Mouse (Mus musculus): ENCODE measurements around the gene Taok3. TPM values are rescaled to one million over a fixed set of nuclear protein-coding genes. Genes with fewer than 3 reads are reported as not detected.

Gene Taok3
- polyA plus RNA-seq (2015; fragmentation: Illumina TruSeq; extraction: RNeasy Lipid Tissue Mini Kit (QIAGEN cat#74804); ENCODE audit: insufficient read depth, low replicate concordance) = 45.5 TPM

GRCm38 (mm10) chr5:117119777-117120488, at the start of gene Taok3:
Taok3 (plus strand) TSS chr5:117120129.

GRCm38 (mm10) chr5:117115836-117116366, 4.0 kb upstream of the Taok3 start, which contains the start of gene Suds3:
Suds3 (minus strand) TSS chr5:117116113.

GRCm38 (mm10) chr5:117286831-117287822, 167.2 kb downstream of the Taok3 start, which contains the start of gene Pebp1:
Pebp1 (minus strand) TSS chr5:117287625.

GRCm38 (mm10) chr5:117318741-117319629, 199.1 kb downstream of the Taok3 start, which contains the start of gene Vsig10:
Vsig10 (plus strand) TSS chr5:117319083.

Other genes starting within 250 kb of the Taok3 start
- gene Suds3, start 4.0 kb upstream of the Taok3 start, polyA plus RNA-seq (2015; fragmentation: Illumina TruSeq; extraction: RNeasy Lipid Tissue Mini Kit (QIAGEN cat#74804); ENCODE audit: insufficient read depth, low replicate concordance) = 75.4 TPM
- 93.1 TPM for gene Pebp1, start 167.5 kb downstream of the Taok3 start, polyA plus RNA-seq (2015; fragmentation: Illumina TruSeq; extraction: RNeasy Lipid Tissue Mini Kit (QIAGEN cat#74804); ENCODE audit: insufficient read depth, low replicate concordance)
- gene Vsig10, start 199.0 kb downstream of the Taok3 start, polyA plus RNA-seq (2015; fragmentation: Illumina TruSeq; extraction: RNeasy Lipid Tissue Mini Kit (QIAGEN cat#74804); ENCODE audit: insufficient read depth, low replicate concordance) = 11.2 TPM
- gene Wsb2, start 237.2 kb downstream of the Taok3 start, polyA plus RNA-seq (2015; fragmentation: Illumina TruSeq; extraction: RNeasy Lipid Tissue Mini Kit (QIAGEN cat#74804); ENCODE audit: insufficient read depth, low replicate concordance) = 34.6 TPM

Measured in spleen, adult 10 weeks (tissue).